Mouse (Mus musculus) c-Kit-positive CD71-negative TER-119-negative erythroid progenitor cells, embryonic 14.5 days (primary cell): ENCODE measurements around the gene Ptprd.

Source experiments
- DNase-seq: peaks from one replicate; pipeline ENCODE4 v3.0.0-alpha.2; 2013; ENCODE audit warnings: low read depth

Gene Ptprd

GRCm38 (mm10) chr4:77248918-77249317 lies 962.8 kb downstream of the Ptprd start:
- no peak for DNase-seq

GRCm38 (mm10) chr4:77241852-77242455 lies 969.8 kb downstream of the Ptprd start:
- DNase-seq, result no peak

DNA sequence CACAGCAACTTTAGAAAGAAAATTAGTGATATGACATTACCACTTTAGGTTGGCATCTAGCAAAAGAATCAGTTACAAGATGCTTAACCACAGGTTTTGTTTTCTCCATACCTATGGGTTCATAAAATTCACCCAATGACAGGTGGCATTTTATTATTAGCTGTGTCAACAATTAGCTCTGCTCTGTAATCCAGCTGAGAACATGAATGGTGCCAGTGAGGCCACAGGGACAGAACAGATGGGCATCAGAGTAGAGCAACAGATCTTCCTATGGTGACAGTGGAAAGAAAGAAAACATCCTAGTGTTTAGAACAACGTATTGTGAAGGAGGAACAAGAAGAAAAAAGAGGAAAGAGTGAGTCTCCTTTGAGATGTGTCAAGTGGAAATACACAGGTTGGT lies 973.6 kb downstream of the Ptprd start:
- DNase-seq, result no peak

DNA sequence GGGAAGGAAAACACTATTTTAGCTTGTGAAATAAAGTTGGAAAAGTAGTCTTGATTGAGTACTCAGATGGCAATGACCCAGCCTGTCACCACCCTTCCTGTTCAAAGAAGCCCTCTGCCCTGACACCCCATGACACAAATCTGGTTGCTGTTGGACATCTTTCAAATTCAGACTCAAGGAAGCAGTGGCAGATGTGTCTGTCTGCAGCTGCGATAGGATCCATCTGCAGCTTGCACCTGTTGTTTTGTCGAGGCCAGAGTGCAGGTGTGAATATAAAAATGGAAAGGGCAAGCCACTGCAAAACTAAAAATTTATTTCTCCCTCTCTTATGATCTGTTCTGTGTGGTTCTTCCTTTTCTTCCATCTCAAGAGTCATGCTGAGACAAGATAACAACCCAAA lies 978.5 kb downstream of the Ptprd start:
- no peak for DNase-seq

DNA sequence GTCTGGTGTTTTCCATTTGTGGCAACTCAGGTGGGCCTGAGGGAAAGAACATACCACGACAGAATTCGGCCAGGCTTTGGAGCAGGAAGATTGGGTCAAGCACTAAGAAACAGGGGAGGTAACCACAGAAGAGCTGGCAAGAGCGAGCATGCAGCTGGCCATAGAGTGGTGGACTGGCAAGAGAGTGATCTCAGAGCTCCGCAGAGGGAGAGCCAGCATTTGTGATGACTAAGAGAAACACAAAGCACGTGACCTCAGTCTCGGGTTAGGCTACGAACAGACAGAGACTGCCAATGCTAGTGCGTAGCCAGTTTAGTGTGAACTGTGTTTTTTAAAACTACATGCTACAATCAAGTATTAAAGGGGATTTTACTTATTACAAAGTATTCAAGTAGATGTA lies 1042.9 kb downstream of the Ptprd start:
- no peak for DNase-seq

DNA sequence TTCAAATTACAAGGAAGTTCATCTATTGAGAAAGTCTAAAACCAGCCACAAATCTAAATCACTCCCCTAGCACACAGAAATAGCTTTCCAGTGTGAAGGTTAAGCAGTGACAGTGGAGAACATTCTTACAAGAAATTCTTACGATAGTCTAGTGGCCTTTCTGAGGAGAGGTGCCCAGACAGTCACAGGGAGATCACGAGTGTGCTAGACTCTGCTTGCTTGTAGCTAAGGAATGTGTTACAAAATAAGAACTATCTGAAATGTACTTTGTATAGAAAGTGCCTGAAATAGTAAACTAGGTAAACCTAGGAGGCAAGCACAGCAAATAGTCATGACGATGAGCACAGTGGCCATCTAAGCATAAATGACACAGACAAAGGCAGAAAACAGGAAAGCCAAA lies 1054.2 kb downstream of the Ptprd start:
- DNase-seq, result no peak

DNA sequence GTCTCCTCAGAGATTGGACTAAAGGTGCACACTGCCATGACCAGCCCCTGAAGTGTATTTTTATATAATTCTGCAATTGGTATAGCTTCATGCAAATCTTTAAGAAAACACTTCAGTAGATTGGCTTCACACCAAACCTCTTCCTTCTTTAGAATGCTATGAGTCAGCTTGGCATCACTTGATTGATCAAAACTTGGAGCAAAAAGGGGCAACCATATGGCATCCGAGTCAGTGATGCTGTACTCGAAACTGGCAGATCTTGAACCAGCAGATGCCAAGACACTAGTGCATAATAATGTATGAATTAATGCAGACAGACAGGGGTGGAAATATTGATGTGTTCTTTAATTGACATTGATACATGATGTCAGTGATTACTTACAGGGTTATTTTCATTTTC lies 1056.2 kb downstream of the Ptprd start:
- DNase-seq, result no peak

DNA sequence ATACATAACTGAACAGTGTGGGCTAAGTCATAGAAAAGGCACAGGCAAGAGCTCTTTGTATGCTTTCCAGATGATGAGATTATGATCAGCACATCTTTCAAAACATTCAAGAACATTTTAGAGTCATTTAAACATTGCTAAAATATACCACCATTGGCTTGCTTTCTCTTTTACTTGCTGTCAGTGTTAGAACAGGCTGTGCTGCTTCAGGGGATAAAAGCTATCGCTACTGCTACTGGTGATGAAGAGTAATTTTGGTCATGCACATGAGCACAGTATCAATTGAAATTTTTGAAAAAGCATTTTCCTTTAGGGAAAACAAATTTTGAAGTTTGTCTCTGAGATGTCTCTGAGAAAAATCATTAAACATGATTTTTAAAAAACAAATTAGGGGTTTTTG lies 1056.7 kb downstream of the Ptprd start:
- no peak for DNase-seq

- no peak for DNase-seq
Observed at GRCm38 (mm10) chr4:77124852-77125251, 1086.9 kb downstream of the Ptprd start.

DNA sequence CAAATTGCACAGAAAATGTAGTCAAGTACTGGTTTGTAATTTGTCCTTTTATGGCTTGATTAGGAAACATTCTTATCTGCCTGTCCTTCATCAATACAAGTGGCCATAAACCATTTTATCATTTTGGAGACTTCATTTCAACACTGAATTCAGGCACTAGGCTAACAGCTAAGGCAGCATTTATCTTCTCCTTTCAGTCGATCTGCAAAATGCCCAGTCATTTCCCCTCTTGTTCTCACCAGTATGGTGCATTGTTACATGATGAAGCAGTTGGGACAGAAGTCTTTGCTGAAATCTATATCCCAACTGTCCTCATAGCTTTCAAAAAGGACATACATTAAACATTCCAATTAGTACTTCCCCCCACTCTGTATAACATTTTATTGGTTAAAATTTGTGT lies 1100.9 kb downstream of the Ptprd start:
- no peak for DNase-seq

- no peak for DNase-seq
Observed at GRCm38 (mm10) chr4:77107291-77107690, 1104.5 kb downstream of the Ptprd start.

GRCm38 (mm10) chr4:77083165-77083564 lies 1128.6 kb downstream of the Ptprd start:
- DNase-seq, result peak; percentile 6

DNA sequence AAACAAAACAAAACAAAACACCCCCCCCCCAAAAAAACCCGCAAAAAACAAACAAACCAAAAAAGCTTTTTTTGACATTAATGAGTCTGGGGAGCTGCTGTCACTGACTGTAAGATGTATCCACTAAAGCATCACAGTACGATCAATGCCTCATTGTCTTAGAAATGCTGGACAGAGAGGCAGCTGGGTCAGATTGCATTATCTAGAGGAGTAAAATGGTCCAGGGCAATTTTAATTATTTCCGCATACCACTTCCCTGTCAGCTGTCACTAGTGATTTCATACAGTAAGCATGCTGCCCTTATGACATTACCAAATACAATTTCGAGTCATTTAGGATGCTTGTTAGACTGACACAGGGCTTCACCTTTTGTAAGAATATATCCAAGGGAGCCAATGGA lies 1134.2 kb downstream of the Ptprd start:
- no peak for DNase-seq

- DNase-seq, result no peak
Observed at GRCm38 (mm10) chr4:77050536-77051207, 1161.1 kb downstream of the Ptprd start.

- DNase-seq, result no peak
Observed at GRCm38 (mm10) chr4:77004483-77004882, 1207.3 kb downstream of the Ptprd start.

DNA sequence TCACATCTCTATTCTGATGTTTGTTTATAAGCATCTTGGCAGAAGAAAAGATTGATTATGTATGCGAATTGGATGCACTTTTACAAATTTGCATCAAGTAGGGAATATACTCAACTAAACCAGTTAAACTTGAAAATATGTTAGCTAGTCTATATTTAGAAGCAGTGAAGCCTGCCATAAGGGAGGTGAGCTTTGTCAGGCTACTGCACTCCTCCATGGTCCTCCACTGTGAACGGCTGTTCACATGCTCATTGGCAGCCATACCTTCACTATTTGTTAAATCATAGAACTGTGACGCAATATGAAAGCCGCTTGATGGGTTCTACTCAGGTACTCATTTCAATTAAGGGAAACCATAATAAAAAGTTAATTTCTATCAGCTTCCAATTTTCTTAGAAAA lies 1215.6 kb downstream of the Ptprd start:
- DNase-seq, result no peak

DNA sequence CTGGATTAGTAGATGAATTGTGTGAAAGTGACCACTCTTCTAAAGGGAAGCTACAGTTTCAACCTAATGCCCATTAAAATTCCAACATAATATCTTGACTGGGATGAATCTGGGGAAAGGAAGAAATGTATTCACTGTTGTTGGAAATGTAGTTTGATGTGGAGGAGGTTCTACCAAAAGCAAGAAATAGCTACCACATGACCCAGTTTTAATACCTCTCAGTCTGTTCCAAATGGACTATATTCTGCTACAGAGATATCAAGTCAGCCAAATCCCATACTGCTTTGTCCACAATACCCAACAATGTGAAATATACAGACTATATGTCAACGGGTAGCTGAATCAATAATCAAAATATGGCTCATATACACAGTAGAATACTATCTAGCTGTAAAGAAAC lies 1221.8 kb downstream of the Ptprd start:
- DNase-seq, result no peak

- DNase-seq, result no peak
Observed at GRCm38 (mm10) chr4:76977056-76977809, 1234.5 kb downstream of the Ptprd start.

GRCm38 (mm10) chr4:76948251-76948650 lies 1263.5 kb downstream of the Ptprd start:
- no peak for DNase-seq

- no peak for DNase-seq
Observed at GRCm38 (mm10) chr4:76941382-76942360, 1270.1 kb downstream of the Ptprd start.

DNA sequence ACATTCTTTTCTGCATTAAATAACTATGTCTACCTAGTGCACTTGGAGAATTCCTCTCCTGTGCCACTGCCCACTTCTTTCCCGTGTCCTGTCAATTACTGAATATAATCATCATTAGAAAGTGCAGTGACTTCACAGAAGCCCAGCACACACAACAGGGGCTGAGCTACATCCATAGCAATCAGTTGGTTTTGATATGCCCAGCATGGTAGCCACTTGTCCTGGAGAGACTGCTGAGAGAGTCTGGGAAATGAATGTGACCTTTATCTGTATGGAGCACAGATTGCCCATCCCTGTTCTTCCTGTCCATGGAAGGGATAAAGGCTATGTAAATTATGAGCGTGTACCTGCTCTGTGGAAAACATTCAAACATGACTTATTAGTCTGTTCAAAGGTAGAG lies 1280.2 kb downstream of the Ptprd start:
- DNase-seq, result no peak

DNA sequence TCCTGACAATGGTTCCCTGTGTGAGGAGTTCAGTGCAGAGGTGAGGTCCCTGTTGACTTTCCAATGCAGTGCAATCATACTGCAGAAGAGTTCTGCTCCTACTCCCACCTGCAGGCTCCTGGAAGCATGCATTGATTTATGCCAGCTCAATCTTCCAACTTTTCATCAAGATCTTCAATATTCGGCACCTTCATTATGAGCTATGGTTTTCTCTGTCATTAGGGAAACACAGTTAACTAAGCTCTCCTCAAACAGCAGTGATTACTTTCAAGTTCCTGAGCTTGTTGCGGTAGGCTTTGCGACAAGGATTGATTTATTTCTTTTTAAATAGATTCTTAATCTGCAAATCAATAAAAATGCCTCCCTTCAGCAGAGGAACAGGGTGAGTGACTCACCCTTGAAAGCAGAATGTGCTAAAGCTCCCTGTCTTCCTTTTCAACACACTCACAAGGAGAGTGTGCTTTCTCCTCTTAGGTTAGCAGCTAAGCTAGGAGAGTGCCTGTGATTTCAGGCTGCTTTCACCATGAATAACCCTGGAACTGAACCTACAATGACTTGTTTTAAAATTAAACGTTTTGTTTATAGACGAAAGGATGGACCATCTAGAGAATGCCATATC lies 1298.1 kb downstream of the Ptprd start:
- no peak for DNase-seq
